Mouse (Mus musculus): ENCODE results near the gene Tada1.

- TF ChIP-seq POLR2A (IDR thresholded peaks at IDR 0.05; ENCODE audit: control insufficient read depth, low read depth, low read length) (no peak), CTCF (IDR thresholded peaks at IDR 0.05; ENCODE audit: control insufficient read depth, insufficient read depth, insufficient replicate concordance, low read depth, low read length) (no peak)
These were observed 17.5 kb downstream of the Tada1 start for GRCm38 (mm10) chr1:166396381-166396780.

All from testis, adult 2 months (tissue).